Mouse (Mus musculus) spleen, adult 2 months (tissue): ENCODE measurements at regions not wholly inside any gene's neighbourhood (a gene's known extent, or its start where the extent isn't known, plus 50 kb on each side); places are given as distances from the start of the nearest gene placed in this dataset.

Experiments used
- DNase-seq, 2 experiments: peaks; one replicate each; pipeline versions ENCODE4 v3.0.0 to v3.0.0-alpha.2; 2012 to 2021; ENCODE audit warnings: low spot score in 2 of 2, low read depth in 1 of 2
- H3K27ac ChIP-seq: fragments of 200-500 bp; 2 replicates; pipeline ENCODE4 v1.5.1; 2012; ENCODE audit warnings: low read length, inconsistent platforms; ENCODE audit not compliant: insufficient read depth
- H3K27me3 ChIP-seq: fragments of 200-500 bp; 2 replicates; pipeline ENCODE4 v1.6.1; 2012; ENCODE audit warnings: mild to moderate bottlenecking, moderate library complexity, low read length, inconsistent platforms; ENCODE audit not compliant: control insufficient read depth, insufficient read depth
- H3K36me3 ChIP-seq: fragments of 200-500 bp; 2 replicates; pipeline ENCODE4 v1.6.1; 2012; ENCODE audit warnings: mild to moderate bottlenecking, low read length, inconsistent platforms; ENCODE audit not compliant: control insufficient read depth, insufficient read depth
- H3K4me1 ChIP-seq: fragments of 200-500 bp; 2 replicates; pipeline ENCODE4 v1.6.1; 2011; ENCODE audit warnings: inconsistent platforms; ENCODE audit not compliant: control insufficient read depth, insufficient read depth, insufficient read length
- H3K4me3 ChIP-seq: fragments of 200-500 bp; 2 replicates; pipeline ENCODE4 v1.5.1; 2011; ENCODE audit warnings: mild to moderate bottlenecking, inconsistent platforms; ENCODE audit not compliant: insufficient read depth, insufficient read length; ENCODE audit errors: extremely low read depth
- CTCF ChIP-seq: fragments of 200-500 bp; IDR thresholded peaks from 2 replicates; pipeline ENCODE4 v1.5.1; 2011; ENCODE audit warnings: mild to moderate bottlenecking, inconsistent platforms; ENCODE audit not compliant: insufficient read depth, insufficient read length, insufficient replicate concordance; ENCODE audit errors: extremely low read depth
- POLR2A ChIP-seq: fragments of 200-500 bp; IDR thresholded peaks from 2 replicates; pipeline ENCODE4 v1.6.1; 2011; ENCODE audit warnings: low read depth, low read length, inconsistent platforms
- whole genome bisulfite sequencing: fragments of 180-500 bp; shearing (Covaris S2); methylation state at CpG from one replicate; pipeline ENCODE4 v1.1.7; 2018; 5-methylcytosine and 5-hydroxymethylcytosine counted together

GRCm38 (mm10) chr6:35458250-35458649 lies 81.4 kb downstream of the Mtpn start:
- Histone ChIP-seq H3K27ac (no peak overlapping the region), H3K36me3 (no peaks in the 10 kb centered on the region)
- WGBS, result 91% methylated on average over 2 of the region's 2 CpGs

GRCm38 (mm10) chr6:35445007-35445406 lies 94.7 kb downstream of the Mtpn start:
- TF ChIP-seq CTCF, result no peak
- no peak for TF ChIP-seq POLR2A
- DNase-seq, result no peak
- Histone ChIP-seq H3K27ac (no peak overlapping the region), H3K36me3 (no peaks in the 10 kb centered on the region), H3K4me3 (no peak overlapping the region), H3K27me3 (no peaks in the 10 kb centered on the region), H3K4me1 (no peaks in the 10 kb centered on the region)
- WGBS, result 84% methylated on average over 1 of the region's 1 CpGs

More at GRCm38 (mm10) chr6:35458250-35458649, 81.4 kb downstream of the Mtpn start:
- Histone ChIP-seq H3K4me1 (no peaks in the 10 kb centered on the region; the same call in 1 of the 2 replicates), H3K27me3 (no peaks in the 10 kb centered on the region), H3K4me3 (no peak overlapping the region)
- TF ChIP-seq POLR2A (no peak), CTCF (no peak)
- no peak for DNase-seq

- H3K4me1 ChIP-seq, result no peaks in the 10 kb centered on the region
- no peaks in the 10 kb centered on the region for H3K27me3 ChIP-seq
- no peak overlapping the region for H3K4me3 ChIP-seq
- TF ChIP-seq CTCF (no peak), POLR2A (no peak)
- no peak for DNase-seq
- 88% methylated on average over 3 of the region's 3 CpGs for WGBS
- H3K27ac ChIP-seq, result no peak overlapping the region
- H3K36me3 ChIP-seq, result no peaks in the 10 kb centered on the region
Measured at GRCm38 (mm10) chr6:35426301-35426700, 100.4 kb upstream of the Fam180a start.

- no peak for DNase-seq
- Histone ChIP-seq H3K4me3 (no peak overlapping the region), H3K27me3 (no peaks in the 10 kb centered on the region), H3K4me1 (no peaks in the 10 kb centered on the region), H3K27ac (no peak overlapping the region), H3K36me3 (no peaks in the 10 kb centered on the region)
- 81% methylated on average over 2 of the region's 2 CpGs for WGBS
- no peak for TF ChIP-seq CTCF
- no peak for TF ChIP-seq POLR2A
Measured at GRCm38 (mm10) chr6:35424521-35424920, 98.6 kb upstream of the Fam180a start.

- no peaks in the 10 kb centered on the region for H3K27me3 ChIP-seq
- no peaks in the 10 kb centered on the region for H3K4me1 ChIP-seq
- no peak for TF ChIP-seq POLR2A
- no peak for TF ChIP-seq CTCF
- WGBS, result 44% methylated on average over 7 of the region's 7 CpGs
- no peak overlapping the region for H3K27ac ChIP-seq
- no peaks in the 10 kb centered on the region for H3K36me3 ChIP-seq
- DNase-seq, result peak in 1 of 2 experiments; percentile 17
- H3K4me3 ChIP-seq, result no peak overlapping the region
Measured at GRCm38 (mm10) chr6:35420924-35421323, 95.0 kb upstream of the Fam180a start.

- Histone ChIP-seq H3K36me3 (no peaks in the 10 kb centered on the region), H3K27me3 (no peaks in the 10 kb centered on the region), H3K4me3 (no peak overlapping the region), H3K4me1 (no peaks in the 10 kb centered on the region), H3K27ac (no peak overlapping the region)
- TF ChIP-seq CTCF, result no peak
- TF ChIP-seq POLR2A, result no peak
- DNase-seq, result no peak
- WGBS, result 88% methylated on average over 9 of the region's 9 CpGs
Measured at GRCm38 (mm10) chr6:35405044-35405443, 79.1 kb upstream of the Fam180a start.

GRCm38 (mm10) chr6:35403341-35403910 lies 77.5 kb upstream of the Fam180a start:
- Histone ChIP-seq H3K4me3 (no peak overlapping the region), H3K36me3 (no peaks in the 10 kb centered on the region), H3K4me1 (no peaks in the 10 kb centered on the region), H3K27me3 (no peaks in the 10 kb centered on the region), H3K27ac (no peak overlapping the region)
- TF ChIP-seq CTCF (no peak), POLR2A (no peak)
- DNase-seq, result no peak
- WGBS, result 71% methylated on average over 5 of the region's 5 CpGs

GRCm38 (mm10) chr6:35395726-35396125 lies 69.8 kb upstream of the Fam180a start:
- no peaks in the 10 kb centered on the region for H3K4me1 ChIP-seq
- TF ChIP-seq CTCF, result no peak
- TF ChIP-seq POLR2A, result no peak
- H3K27ac ChIP-seq, result no peak overlapping the region
- no peaks in the 10 kb centered on the region for H3K27me3 ChIP-seq
- WGBS, result 88% methylated on average over 9 of the region's 9 CpGs
- no peak overlapping the region for H3K4me3 ChIP-seq
- no peak for DNase-seq
- no peaks in the 10 kb centered on the region for H3K36me3 ChIP-seq
